Mouse (Mus musculus): ENCODE measurements around the gene Fam107a.

The Fam107a gene

GRCm38 (mm10) chr14:8317194-8318097 lies at the start of gene Fam107a:
Gene Fam107a (minus strand): TSS chr14:8318023.
- DNase-seq (ENCODE audit: low spot score), result no peak

- DNase-seq (ENCODE audit: low spot score), result peak; percentile 43
Measured at GRCm38 (mm10) chr14:8367121-8367520, 49.3 kb upstream of the Fam107a start.

GRCm38 (mm10) chr14:8365833-8366232 lies 48.0 kb upstream of the Fam107a start:
- no peak for DNase-seq (ENCODE audit: low spot score)

GRCm38 (mm10) chr14:8356836-8357235 lies 39.0 kb upstream of the Fam107a start:
- no peak for DNase-seq (ENCODE audit: low spot score)

- DNase-seq (ENCODE audit: low spot score), result peak; percentile 88
Measured at GRCm38 (mm10) chr14:8355999-8356501, 38.2 kb upstream of the Fam107a start.

GRCm38 (mm10) chr14:8348927-8349326 lies 31.1 kb upstream of the Fam107a start:
- peak; percentile 28 for DNase-seq (ENCODE audit: low spot score)

- DNase-seq (ENCODE audit: low spot score), result peak; percentile 93
Measured at GRCm38 (mm10) chr14:8346255-8346997, 28.6 kb upstream of the Fam107a start.

GRCm38 (mm10) chr14:8345566-8345965 lies 27.7 kb upstream of the Fam107a start:
- DNase-seq (ENCODE audit: low spot score), result no peak

- DNase-seq (ENCODE audit: low spot score), result no peak
Measured at GRCm38 (mm10) chr14:8342509-8343106, 24.8 kb upstream of the Fam107a start.

- DNase-seq (ENCODE audit: low spot score), result no peak
Measured at GRCm38 (mm10) chr14:8340226-8340625, 22.4 kb upstream of the Fam107a start.

GRCm38 (mm10) chr14:8335947-8336346 lies 18.1 kb upstream of the Fam107a start:
- peak; percentile 74 for DNase-seq (ENCODE audit: low spot score)

- DNase-seq (ENCODE audit: low spot score), result no peak
Measured at GRCm38 (mm10) chr14:8334511-8334910, 16.7 kb upstream of the Fam107a start.

- DNase-seq (ENCODE audit: low spot score), result no peak
Measured at GRCm38 (mm10) chr14:8332314-8333252, 14.8 kb upstream of the Fam107a start.

- DNase-seq (ENCODE audit: low spot score), result no peak
Measured at GRCm38 (mm10) chr14:8331307-8331905, 13.6 kb upstream of the Fam107a start.

GRCm38 (mm10) chr14:8330390-8330789 lies 12.6 kb upstream of the Fam107a start:
- no peak for DNase-seq (ENCODE audit: low spot score)

GRCm38 (mm10) chr14:8329552-8329951 lies 11.7 kb upstream of the Fam107a start:
- no peak for DNase-seq (ENCODE audit: low spot score)

GRCm38 (mm10) chr14:8327371-8327770 lies 9.5 kb upstream of the Fam107a start:
- no peak for DNase-seq (ENCODE audit: low spot score)

- no peak for DNase-seq (ENCODE audit: low spot score)
Measured at GRCm38 (mm10) chr14:8326961-8327360, 9.1 kb upstream of the Fam107a start.

GRCm38 (mm10) chr14:8325746-8326145 lies 7.9 kb upstream of the Fam107a start:
- no peak for DNase-seq (ENCODE audit: low spot score)

- DNase-seq (ENCODE audit: low spot score), result no peak
Measured at GRCm38 (mm10) chr14:8320528-8320927, 2.7 kb upstream of the Fam107a start.

All from embryo, embryonic 10 days (tissue).